Mouse (Mus musculus) C2C12 (cell line): ENCODE data around the gene Pkp4.

Source experiments
- CTCF ChIP-seq: IDR thresholded peaks from one replicate; pipeline ENCODE4 v1.5.1; 2011; ENCODE audit not compliant: control insufficient read depth, insufficient read depth, insufficient read length
- MYOD1 ChIP-seq: IDR thresholded peaks from one replicate; pipeline ENCODE4 v1.6.1; 2011; ENCODE audit warnings: low read depth; ENCODE audit not compliant: control insufficient read depth, insufficient read length
- MYOG ChIP-seq: IDR thresholded peaks from one replicate; pipeline ENCODE4 v1.6.1; 2011; ENCODE audit not compliant: control insufficient read depth, insufficient read length; ENCODE audit errors: extremely low read depth
- USF1 ChIP-seq: IDR thresholded peaks from one replicate; pipeline ENCODE4 v1.6.1; 2011; ENCODE audit warnings: low read depth, mild to moderate bottlenecking, control low read depth, moderate library complexity

GRCm38 (mm10) chr2:59258821-59259231 is 98.2 kb downstream of the Pkp4 start:
- TF ChIP-seq CTCF = no peak
- no peak for TF ChIP-seq USF1
- no peak for TF ChIP-seq MYOD1
- TF ChIP-seq MYOG = no peak
